Mouse (Mus musculus) liver, postnatal 0 days (tissue): ENCODE data around the gene Reep1.

Source experiments
- CTCF ChIP-seq: sonication (generic); IDR thresholded peaks from 2 replicates; pipeline ENCODE4 v1.5.1; 2016; ENCODE audit warnings: antibody characterized with exemption, low read depth
- EP300 ChIP-seq: IDR thresholded peaks from 2 replicates; pipeline ENCODE4 v1.6.1; 2016; ENCODE audit warnings: antibody characterized with exemption, low read depth, mild to moderate bottlenecking

- TF ChIP-seq CTCF (no peak), EP300 (no peak)
Measured at GRCm38 (mm10) chr6:71746846-71747245, 39.5 kb downstream of the Reep1 start.
